Mouse (Mus musculus) mesoderm, embryonic 11.5 days (tissue): ENCODE measurements at regions not wholly inside any gene's neighbourhood (a gene's known extent, or its start where the extent isn't known, plus 50 kb on each side); places are given as distances from the start of the nearest gene placed in this dataset.

Experiments
- DNase-seq: peaks from one replicate; pipeline ENCODE4 v3.0.0-alpha.2; 2012; ENCODE audit warnings: low read depth, low spot score

- no peak for DNase-seq
Measured at GRCm38 (mm10) chr1:183717060-183717459, 296.0 kb upstream of the Dusp10 start.

- no peak for DNase-seq
Measured at GRCm38 (mm10) chr1:183749126-183749525, 264.0 kb upstream of the Dusp10 start.

- no peak for DNase-seq
Measured at GRCm38 (mm10) chr1:183754500-183754899, 258.6 kb upstream of the Dusp10 start.

- DNase-seq = peak; percentile 36
Measured at GRCm38 (mm10) chr1:183756716-183757115, 256.4 kb upstream of the Dusp10 start.

- peak; percentile 64 for DNase-seq
Measured at GRCm38 (mm10) chr1:183763864-183764726, 249.0 kb upstream of the Dusp10 start.

- no peak for DNase-seq
Measured at GRCm38 (mm10) chr1:183772844-183773243, 240.3 kb upstream of the Dusp10 start.

GRCm38 (mm10) chr1:183780180-183780579 is 232.9 kb upstream of the Dusp10 start:
- DNase-seq = no peak

GRCm38 (mm10) chr1:183780779-183781178 is 232.3 kb upstream of the Dusp10 start:
- DNase-seq = no peak

GRCm38 (mm10) chr1:183783440-183784130 is 229.5 kb upstream of the Dusp10 start:
- DNase-seq = no peak

- DNase-seq = no peak
Measured at GRCm38 (mm10) chr1:183792230-183792813, 220.8 kb upstream of the Dusp10 start.

GRCm38 (mm10) chr1:183793324-183793723 is 219.8 kb upstream of the Dusp10 start:
- DNase-seq = no peak

- DNase-seq = no peak
Measured at GRCm38 (mm10) chr1:183793913-183794445, 219.1 kb upstream of the Dusp10 start.

- DNase-seq = no peak
Measured at GRCm38 (mm10) chr1:183802351-183802750, 210.8 kb upstream of the Dusp10 start.

- DNase-seq = no peak
Measured at GRCm38 (mm10) chr1:183803357-183803756, 209.7 kb upstream of the Dusp10 start.

- no peak for DNase-seq
Measured at GRCm38 (mm10) chr1:183803826-183804225, 209.3 kb upstream of the Dusp10 start.

- no peak for DNase-seq
Measured at GRCm38 (mm10) chr1:183804295-183804694, 208.8 kb upstream of the Dusp10 start.

- DNase-seq = no peak
Measured at GRCm38 (mm10) chr1:183806864-183807730, 206.0 kb upstream of the Dusp10 start.

- DNase-seq = no peak
Measured at GRCm38 (mm10) chr1:183808168-183808567, 204.9 kb upstream of the Dusp10 start.

GRCm38 (mm10) chr1:183820555-183820954 is 192.5 kb upstream of the Dusp10 start:
- DNase-seq = no peak

GRCm38 (mm10) chr1:183826300-183826699 is 186.8 kb upstream of the Dusp10 start:
- peak; percentile 39 for DNase-seq

- DNase-seq = no peak
Measured at GRCm38 (mm10) chr1:183845135-183845534, 168.0 kb upstream of the Dusp10 start.
